Mouse (Mus musculus): ENCODE results near the gene Rft1.
A peak's percentile ranks its signal among the peaks of the same experiment; 100 is the strongest.
"Not testable (repeated sequence)": the region's sequence is repeated elsewhere in the genome, so short reads cannot be mapped to it uniquely, and the experiment has no call there.

Gene Rft1

DNA sequence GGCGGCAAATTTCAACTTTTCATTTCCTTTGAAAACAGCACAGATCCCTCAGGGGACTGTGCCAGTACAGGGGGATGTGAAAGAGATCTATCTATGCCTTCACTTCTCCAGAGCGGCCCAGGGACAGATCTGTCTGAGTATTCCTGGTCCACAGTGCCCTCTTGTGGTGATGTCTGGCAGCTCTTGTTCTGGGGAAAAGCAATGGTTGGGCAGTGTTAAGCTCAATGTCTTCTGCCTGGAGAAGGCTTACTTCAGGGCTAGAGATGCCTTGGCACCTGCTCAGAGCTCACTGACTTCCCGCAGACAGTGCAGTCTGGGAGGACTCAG, 17.8 kb downstream of the Rft1 start:
- peak; percentile 52 for DNase-seq (ENCODE audit: low read depth, low spot score)

DNA sequence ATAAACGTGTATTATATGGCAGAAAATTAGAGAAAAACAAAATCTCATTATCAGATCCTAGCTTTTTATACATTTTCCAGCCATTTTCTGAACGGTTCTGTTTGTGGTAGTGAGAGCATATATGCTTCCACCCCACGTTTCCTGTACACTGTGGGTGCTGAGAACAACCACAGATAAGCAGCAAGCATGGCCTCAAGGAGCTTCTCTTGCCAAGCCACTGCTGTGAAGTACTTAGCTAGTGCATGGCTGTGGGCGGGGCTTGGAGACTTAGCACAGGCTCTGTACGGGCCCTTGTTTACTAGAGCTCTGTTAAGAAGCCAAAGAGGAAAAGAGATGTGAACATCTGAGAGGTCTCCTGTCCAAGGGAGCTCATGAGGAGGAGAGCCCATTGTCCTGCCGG, 20.8 kb downstream of the Rft1 start:
- no peak for DNase-seq (ENCODE audit: low read depth, low spot score)

DNA sequence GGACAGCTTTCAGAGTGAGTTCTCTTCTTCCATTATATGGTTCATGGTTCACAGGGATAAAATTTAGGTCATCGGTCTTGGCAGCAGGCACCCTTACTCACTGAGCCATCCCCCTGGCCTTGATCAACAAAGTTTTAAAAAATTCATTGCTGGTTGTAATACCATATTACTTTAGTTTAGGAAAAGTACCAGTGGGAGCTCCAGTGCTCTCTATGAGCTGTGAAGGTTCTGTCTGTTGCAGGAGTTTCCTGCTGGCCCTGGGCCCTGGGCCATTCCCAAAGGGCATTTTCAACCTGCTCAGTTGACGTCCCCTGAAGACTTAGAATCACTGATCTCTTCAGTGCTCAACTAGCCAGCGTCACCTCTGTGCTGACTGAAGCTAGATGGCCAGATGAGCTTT, 28.0 kb downstream of the Rft1 start:
- DNase-seq (ENCODE audit: low read depth, low spot score), result no peak

DNA sequence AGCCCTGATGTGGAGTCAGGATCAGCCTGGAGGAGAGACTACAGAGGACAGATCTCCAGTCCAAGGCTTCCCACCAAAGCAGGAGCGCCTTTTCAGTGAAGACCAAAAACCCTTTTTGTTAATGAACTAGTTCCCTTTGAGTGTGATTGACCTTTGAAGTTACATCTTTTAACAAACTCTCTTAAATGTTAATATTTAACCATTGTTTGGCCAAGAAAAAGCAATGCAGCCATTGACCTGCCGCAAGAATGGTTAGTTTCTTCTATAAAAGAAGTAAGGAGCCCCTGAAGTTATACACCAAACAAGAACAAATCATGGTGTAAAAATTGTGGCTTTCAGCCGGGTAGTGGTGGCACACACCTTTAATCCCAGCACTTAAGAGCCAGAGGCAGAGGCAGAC, 36.5 kb downstream of the Rft1 start:
- DNase-seq (ENCODE audit: low read depth, low spot score), result no peak

DNA sequence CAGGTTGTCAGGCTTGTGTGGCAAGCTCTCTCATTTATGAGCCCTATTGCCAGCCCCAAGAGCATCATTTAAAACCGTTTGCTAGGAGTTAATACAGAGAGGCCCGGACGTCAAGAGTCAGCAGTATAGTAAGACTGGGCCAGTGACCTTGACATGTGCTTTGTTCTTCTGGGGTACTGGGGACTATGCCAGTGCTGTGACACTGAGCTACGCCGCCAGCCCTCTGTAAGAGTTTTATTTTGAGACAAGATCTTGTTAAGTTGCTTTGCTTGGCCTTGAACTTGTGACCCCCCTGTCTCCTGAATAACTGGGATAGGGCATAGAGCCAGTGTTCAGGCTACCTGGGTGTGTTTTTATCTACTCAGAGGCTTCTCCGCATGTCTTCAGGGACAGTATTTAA, 38.3 kb downstream of the Rft1 start:
- no peak for DNase-seq (ENCODE audit: low read depth, low spot score)

DNA sequence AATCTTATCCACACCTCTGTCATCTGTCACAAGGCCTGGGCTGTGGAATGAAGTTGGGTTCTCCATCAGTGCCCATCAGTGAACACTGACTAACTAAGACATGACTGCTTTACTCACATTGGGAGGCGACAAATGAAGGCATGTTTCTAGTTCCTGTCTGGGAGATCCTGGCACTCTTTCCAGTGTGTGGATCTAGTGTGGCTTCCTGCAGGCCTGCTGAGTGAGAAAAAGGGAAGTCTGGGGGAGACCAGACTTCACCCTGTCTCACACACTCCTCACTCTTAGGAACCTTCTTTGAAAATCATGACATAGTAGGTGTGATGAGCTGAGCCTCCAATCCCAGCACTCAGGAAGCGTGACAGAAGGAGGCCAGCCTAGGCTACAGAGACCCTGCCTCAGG, 40.6 kb downstream of the Rft1 start:
- DNase-seq (ENCODE audit: low read depth, low spot score), result no peak

DNA sequence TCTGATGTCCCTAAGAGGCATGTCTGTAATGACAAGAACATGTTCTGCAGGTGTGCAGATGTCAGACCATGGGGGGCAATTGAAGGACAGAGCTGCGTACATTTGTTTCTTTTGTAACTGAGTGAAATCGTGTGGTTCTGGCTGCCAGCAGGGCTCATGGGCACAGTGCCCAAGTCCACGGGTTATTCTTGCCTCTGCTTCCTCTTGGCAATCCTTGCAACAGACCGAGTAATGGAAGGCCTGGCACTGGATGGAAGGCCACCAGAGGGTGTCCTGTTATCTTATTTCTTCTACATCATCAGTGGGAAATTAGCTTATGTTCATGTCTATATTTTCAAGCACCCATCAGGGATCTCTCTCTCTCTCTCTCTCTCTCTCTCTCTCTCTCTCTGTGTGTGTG, 41.4 kb downstream of the Rft1 start:
- no peak for DNase-seq (ENCODE audit: low read depth, low spot score)

DNA sequence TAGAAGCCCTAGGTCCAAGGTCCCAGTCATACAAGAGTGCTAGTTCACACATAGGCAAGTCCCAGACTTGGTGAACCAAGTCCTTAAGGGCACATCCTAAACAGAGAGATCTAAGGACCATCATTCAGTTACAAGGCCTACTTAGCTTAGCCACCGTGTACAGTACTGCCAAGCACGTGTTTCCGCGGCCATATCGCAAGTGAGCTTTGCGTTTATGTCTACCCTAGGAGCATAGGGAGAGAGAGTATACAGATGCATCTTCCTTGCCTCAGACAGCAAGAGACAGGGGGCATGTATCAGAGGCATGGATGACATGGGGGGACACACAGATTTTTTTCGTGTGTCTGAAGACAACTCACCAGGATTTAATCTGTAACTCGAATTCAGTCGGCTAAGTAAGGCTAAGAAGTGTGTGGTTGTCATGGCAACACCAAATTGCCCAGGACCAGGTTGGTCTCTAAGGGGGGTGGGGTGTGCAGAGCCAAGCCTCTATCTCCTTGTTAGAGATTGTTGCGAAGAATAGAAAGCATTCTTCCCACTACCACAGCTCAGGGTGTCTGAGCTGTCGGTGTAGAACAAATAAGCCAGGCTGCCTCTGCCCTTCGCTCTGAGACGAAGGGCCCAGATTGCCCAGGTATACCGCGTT, 43.4 kb downstream of the Rft1 start:
- DNase-seq (ENCODE audit: low read depth, low spot score), result no peak

DNA sequence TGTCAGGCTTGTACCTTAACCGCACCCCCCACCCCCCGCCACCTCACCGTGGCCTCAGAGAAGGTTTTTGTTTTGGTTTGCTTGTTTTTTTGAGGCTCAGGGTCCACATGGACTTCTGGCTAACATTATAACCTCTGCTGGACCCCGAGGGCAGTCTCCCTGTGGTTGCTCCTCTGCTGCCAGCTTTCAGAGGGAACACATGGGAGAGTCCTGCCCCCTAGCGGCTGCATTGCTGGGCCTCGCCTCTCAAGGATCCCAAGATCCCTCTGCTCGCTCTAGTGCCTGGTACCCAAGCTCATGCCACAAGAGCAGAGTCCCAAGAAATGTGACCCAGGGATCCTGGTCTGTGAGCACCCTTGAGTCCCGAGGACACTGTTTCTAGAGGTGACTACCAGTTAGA, 45.5 kb downstream of the Rft1 start:
- peak; percentile 16 for DNase-seq (ENCODE audit: low read depth, low spot score)

DNA sequence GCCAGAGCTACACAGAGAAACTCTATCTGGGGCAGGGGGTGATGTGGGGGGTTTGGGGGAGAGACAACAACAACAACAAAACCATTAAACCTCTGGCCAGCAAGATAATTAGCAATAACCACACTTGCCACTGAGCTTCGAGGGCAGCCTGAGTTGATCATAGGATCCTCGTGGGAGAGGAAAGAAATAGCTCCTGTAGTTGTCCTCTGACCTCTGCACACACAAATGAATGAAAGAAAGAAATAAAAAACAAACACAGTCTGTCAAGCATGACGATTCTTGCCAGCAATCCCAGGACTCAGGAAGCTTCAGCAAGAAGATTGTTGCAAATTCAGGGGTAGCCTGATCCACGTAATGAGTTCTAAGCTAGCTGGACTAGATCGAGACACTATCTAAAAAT, 48.4 kb downstream of the Rft1 start:
- DNase-seq (ENCODE audit: low read depth, low spot score), result no peak

DNA sequence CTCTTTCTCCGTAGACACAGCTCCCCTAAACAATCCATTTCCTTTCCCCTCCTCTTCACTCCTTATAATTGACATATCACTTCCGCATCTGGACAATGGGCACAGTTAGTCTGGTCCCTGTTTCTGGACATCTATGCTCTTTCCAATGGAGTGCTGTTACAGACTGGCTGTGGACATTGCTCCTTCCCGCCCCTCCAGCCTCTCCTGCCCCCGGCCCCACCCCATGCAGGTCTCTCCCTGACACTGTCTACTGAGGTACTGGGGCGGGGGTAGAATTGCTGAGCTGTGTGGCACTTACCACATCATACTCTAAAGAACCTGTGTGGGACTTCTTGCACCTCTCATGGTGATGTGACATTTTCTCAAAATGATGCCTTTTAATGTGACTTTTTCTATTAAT, 48.9 kb downstream of the Rft1 start:
- no peak for DNase-seq (ENCODE audit: low read depth, low spot score)

DNA sequence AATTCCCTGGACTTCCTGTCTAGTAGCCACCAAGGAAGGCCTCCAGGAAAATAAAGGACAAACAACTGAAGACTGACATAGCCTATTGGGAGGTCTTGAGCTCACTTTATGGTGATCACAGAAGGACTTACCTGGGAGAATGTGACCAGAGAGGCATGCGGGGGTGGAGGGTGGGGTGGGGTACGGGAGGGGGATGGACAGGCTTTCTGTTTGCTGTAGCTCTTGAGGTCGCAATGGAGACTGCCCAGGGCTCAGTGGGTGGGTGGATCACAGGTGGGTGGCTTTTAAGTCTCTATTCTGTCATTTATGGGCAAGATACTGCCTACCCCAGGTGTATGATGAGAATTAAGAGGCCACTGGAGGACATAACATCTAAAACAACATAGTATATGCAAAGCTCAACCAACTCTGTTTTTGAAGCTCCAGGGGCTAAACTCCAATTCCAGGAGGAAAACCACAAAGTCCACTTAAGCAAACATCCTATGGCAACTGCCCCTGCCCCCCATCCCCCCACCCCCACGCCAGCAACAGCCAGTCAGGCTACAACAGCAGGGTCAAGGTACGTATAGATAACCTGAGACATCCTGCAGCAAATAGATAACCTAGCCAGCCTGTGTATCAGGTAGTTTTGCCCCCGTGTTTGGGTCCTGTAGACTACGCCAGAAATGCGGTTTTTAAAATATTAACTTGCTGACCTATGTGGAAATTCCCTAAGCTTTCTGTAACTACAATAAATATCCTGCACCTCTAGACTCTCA, 50.1 kb downstream of the Rft1 start:
- DNase-seq (ENCODE audit: low read depth, low spot score), result no peak

DNA sequence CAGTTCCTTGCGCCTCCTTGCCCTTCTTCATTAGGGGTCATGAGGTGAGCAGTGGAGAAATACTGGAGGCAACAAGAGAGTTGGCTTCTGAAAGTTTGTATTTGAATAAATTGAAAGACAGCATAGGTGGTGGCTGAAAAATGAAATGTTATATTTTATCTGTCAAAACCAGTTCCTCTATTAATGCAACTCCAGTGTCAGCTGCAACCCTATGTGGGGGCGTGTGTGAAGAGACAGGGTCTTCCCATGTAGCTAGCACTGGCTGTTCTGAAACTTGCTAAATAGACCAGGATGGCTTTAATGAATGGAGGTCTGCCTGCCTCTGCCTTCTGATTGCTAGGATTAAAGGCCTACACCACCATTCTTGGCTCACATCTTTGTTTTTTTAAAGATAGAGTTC, 57.7 kb downstream of the Rft1 start:
- no peak for DNase-seq (ENCODE audit: low read depth, low spot score)

DNA sequence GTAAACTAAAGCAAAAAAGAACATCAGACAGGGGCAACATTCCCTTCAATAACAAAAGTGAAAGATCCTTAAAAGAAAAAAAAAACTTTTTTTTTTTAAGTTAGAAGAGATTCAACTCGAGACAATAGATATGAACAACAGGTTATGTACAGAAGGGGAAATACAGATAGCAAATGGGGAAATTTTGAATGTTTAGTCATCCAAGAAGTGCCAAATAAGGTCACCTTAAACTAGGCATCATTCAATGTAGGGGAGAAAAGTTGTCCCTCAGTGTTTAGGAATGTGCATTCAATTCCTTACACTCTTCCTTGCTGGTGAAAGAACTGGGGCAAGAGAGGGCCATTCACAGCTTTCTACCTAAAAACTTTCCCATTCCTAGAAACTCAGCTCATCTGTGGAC, 59.6 kb downstream of the Rft1 start:
- no peak for DNase-seq (ENCODE audit: low read depth, low spot score)

DNA sequence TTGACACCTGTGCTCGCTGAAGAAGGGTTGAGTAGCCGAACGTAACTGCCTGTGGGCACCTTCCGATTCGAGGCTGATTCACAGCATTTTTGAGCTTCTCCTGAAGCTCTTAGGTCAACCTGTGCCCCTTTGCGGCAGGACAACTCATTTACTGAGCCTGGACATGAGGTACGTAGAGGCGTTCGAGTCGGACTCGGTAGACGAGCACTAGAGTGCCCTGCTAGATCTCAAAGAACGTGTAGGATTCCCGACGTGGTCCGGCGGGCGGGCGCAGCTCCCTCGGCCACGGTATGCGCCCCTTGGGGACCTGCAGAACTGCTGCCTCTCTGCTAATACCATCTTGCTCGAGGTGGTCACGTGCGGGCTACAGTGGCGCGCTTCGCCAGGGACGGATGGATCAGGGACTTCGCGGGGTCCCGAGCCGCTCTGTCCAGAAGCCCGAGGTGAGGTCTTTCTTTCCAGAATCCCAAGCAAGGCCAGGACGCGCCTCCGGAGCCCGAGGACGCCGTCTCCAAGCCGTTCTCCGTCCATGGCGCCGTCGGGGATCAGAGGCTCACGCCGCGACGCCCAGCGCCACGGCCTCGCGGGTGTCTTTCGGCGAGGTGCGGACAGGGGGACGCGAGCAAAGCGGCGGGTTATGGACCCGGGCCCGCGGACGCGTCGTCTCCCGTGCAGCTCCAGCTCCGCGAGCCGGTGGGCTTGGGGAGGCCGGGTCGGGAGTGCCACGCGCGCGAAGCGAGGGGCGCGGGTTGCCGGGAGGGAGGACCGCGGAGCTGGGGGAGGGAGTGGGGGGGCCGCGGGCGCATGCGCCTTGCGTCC, 60.8 kb downstream of the Rft1 start, which contains the start of gene Sfmbt1:
Gene Sfmbt1, plus strand, starts transcription at position 51 of the 819 bp plus-strand sequence.
- peak; percentile 21 for DNase-seq (ENCODE audit: low read depth, low spot score)

DNA sequence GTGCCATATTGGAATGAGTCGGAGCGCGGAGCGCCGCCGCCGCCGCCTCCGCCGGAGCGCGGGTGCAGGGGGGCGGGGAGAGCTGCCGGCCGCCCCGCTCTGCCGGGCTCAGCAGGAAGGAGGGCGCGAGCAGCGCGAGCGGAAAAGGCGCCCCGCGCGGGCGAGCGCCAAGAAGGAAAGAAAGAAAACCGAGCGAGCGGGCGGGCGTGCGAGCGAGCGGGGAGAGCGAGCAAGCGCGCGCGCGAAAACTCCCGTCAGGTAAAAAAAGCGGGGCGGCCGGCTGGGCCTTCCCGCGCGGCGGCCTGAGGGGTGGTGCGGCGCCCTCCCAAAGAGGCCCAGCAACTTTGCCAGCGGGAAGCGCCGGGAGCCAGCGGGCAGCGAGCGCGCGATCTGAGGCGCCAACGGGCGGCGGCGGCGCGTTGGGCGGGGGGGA, 61.5 kb downstream of the Rft1 start:
- DNase-seq (ENCODE audit: low read depth, low spot score), result peak; percentile 35

DNA sequence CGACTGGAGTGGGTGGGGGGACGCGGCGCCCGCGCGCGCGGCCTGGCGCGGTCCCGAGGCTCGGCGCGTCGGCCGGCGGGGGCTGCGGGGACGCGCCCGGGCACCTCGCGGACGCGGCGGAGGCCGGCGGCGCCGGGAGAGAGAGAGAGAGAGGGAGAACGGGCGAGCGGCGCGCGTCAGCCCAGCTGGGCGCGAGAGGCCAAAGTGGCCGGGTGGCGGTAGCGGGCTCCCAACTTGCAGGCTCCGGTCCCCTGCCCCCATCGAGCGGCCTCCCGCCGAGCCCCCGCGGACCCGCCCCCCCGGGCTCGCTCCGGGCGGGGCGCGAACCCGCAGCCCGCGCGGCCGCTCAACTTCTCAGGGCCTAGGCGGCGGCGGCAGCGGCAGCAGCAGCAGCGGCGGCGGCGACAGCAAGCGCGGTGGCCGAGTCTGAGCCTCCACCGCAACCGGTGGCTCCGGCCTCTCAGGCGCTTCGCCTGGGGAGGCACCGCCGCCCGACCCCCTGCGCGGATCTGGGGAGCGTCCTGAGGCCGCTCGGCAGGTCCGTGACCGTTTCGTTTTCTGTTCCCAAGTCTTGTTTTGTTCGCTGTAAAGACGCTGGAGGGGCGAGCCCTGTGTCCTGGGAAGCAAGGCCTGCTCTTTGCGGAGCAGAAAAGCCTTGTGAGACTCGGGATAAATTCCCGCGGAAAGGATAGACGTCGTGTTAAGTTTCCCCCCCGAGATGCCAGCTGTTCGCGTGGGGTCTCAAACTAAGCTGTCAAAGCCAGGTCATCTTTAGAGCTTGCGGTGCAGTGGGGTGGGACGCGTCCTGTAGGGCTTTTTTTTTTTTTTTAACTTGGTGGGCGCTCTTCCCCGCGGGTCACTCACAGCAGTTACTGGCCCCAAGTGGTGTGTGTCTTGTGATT, 62.1 kb downstream of the Rft1 start:
- DNase-seq (ENCODE audit: low read depth, low spot score), result peak; percentile 40

DNA sequence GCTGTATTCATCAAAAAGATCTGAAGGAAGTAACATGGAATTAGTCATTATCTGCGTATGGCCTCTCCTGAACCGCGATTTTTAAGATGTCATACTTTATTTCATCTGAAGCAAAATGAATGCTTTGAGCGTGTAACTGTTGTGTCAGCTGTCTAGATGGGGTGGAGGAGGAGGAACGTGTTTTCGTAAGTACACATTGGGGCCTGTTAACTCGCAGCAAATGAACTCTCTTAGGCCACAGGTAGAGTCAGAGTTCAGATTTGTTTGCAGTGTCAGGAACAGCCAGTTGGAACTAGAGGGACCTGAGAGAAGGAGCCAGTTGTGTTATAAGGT, 62.8 kb downstream of the Rft1 start:
- peak; percentile 17 for DNase-seq (ENCODE audit: low read depth, low spot score)

DNA sequence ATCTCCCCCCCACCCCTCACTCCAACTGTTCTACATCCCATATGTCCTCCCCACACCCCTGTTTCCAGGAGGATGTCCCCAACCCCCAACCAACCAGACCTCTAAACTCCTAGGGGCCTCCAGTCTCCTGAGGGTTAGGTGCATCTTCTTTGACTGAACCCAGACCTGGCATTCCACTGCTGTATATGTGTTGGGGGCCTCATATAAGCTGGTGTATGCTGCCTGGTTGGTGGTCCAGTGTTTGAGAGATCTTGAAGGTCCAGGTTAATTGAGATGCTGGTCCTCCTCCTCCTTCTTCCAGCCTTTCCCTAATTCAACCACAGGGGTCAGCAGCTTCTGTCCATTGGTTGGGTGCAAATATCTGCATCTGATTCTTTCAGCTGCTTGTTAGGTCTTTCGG, 64.5 kb downstream of the Rft1 start:
- DNase-seq (ENCODE audit: low read depth, low spot score), result not testable (repeated sequence)

DNA sequence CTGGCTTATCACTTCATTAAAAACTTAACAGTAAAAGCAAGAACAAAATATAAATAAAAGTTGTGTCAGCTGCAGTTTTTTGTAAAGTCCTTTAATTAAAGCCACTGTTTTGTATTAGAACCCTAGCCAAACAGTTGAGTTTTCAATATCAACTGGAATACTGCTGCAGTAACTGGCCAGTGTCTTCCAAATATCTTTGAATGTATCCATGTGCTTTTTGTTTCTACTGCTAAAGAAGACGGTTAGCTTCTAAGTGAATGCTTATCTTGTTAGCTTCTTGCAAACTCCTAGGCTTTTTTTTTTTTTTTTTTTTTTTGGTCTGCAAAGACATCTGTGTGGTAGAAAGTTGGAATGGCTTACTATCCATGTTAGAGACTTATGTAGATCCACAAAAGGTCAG, 65.4 kb downstream of the Rft1 start:
- no peak for DNase-seq (ENCODE audit: low read depth, low spot score)

DNA sequence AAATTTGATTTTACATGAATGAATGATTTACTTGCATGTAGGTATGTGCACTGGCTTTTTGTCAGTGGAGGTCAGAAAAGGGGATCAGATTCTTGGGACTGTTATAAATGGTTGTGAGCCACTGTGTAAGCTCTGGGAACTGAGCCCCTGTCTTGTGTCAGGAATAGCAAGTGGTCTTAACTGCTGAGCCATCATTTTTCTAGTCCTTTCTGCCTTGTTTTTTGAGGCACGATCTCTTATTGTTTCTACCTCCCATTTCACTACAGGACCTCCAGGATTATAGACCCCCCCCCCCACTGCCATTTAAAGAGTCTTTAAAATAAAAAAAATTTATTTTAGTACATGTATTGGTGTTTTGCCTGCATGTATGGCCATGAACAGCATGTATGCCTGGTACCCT, 67.7 kb downstream of the Rft1 start:
- DNase-seq (ENCODE audit: low read depth, low spot score), result no peak

DNA sequence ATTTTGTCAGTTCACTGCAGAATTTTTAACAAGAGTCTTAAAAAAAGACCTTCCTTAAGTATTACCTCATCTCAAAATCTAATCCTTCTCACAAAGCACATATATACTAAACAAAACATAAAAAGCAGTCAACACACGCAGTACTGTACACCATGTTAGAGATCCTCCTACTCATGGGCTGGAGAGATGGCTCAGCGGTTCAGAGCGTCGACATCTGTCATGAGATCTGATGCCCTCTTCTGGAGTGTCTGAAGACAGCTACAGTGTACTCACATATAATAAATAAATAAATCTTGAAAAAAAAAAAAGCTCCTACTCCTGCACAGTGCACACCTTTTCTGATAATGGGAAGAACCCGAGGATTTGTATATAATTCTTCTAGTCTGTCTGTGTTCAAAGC, 68.2 kb downstream of the Rft1 start:
- DNase-seq (ENCODE audit: low read depth, low spot score), result no peak

Measured in c-Kit-negative CD71-positive TER-119-positive erythroid progenitor cells, embryonic 14.5 days (primary cell).